Mouse (Mus musculus) embryonic facial prominence, embryonic 13.5 days (tissue): Measurements from ENCODE around the gene Rpl31. TPM values are rescaled to one million over a fixed set of nuclear protein-coding genes. Genes with fewer than 3 reads are reported as not detected.
A peak's percentile ranks its signal among the peaks of the same experiment; 100 is the strongest.

Experiments used
- ATAC-seq: fragments of 200-750 bp; cut with Nextera tagmentation; 2 replicates; pipeline ENCODE4 v1.8.0; 2017; ENCODE audit warnings: low read depth; ENCODE audit not compliant: insufficient number of reproducible peaks, insufficient read depth, low FRiP score, low TSS enrichment
- H3K27ac ChIP-seq: fragments of 300-500 bp; sonication (generic); 2 replicates; pipeline ENCODE4 v1.5.1; 2015; ENCODE audit warnings: moderate library complexity, mild to moderate bottlenecking, inconsistent platforms
- H3K27me3 ChIP-seq: fragments of 300-500 bp; sonication (generic); 2 replicates; pipeline ENCODE4 v1.6.1; 2015; ENCODE audit warnings: mild to moderate bottlenecking, inconsistent platforms
- H3K36me3 ChIP-seq: fragments of 300-500 bp; sonication (generic); 2 replicates; pipeline ENCODE4 v1.6.1; 2015; ENCODE audit warnings: mild to moderate bottlenecking, inconsistent platforms
- H3K4me1 ChIP-seq: fragments of 300-500 bp; sonication (generic); 2 replicates; pipeline ENCODE4 v1.6.1; 2015; ENCODE audit warnings: inconsistent platforms
- H3K4me2 ChIP-seq: fragments of 300-500 bp; sonication (generic); 2 replicates; pipeline ENCODE4 v1.6.1; 2015; ENCODE audit warnings: moderate library complexity, mild to moderate bottlenecking, inconsistent platforms
- H3K4me3 ChIP-seq: fragments of 300-500 bp; sonication (generic); 2 replicates; pipeline ENCODE4 v1.5.1; 2015; ENCODE audit warnings: mild to moderate bottlenecking, inconsistent platforms
- H3K9ac ChIP-seq: fragments of 300-500 bp; sonication (generic); 2 replicates; pipeline ENCODE4 v1.6.1; 2015; ENCODE audit warnings: mild to moderate bottlenecking, inconsistent platforms
- H3K9me3 ChIP-seq: fragments of 300-500 bp; sonication (generic); 2 replicates; pipeline ENCODE4 v1.6.1; 2016; ENCODE audit warnings: inconsistent platforms
- WGBS: fragments of 180-500 bp; shearing (Covaris S2); methylation state at CpG from one replicate; pipeline ENCODE4 v1.1.7; 2015; ENCODE audit warnings: mixed read lengths; 5-methylcytosine and 5-hydroxymethylcytosine counted together
- polyA plus RNA-seq: library from polyadenylated mRNA; unstranded; fragments of >200 nt; fragmentation: Nextera tagmentation; extraction: Ambion mirVana; gene quantifications from 2 replicates; pipeline ENCODE4 v1.2.1, GENCODE M21; 2015

Rpl31 gene
- polyA plus RNA-seq, 1 experiment from 2014 or later = 635 TPM

DNA sequence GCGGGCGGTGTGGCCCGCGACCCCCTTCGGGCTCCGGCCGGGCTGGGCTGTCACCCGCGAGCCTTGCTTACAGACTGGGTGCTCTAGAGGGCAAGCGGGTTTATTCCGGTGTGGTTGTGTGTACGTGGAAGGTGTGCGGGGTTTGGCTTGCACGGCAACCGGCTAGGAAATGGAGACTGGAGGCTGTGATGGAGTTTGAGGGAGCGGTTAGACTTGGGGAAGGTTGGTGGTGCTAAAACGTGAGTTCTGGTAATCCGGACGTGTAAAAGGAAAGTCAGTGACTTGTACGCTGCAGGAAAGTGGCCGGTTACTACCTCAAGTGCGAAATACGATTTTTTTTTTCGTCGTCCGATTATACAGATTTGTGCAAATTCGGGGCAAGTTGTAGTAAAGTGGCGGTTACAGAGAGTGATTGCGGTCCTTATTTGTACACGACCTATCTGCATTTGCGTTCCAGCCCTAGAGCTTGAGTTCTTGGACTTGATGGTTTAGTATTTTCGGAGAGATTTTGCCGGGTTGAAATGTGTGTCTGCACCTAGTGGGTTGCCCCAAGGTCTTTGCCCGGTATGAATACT, 712 bp downstream of the Rpl31 start:
- Histone ChIP-seq H3K27me3 (no peaks in the 10 kb centered on the region), H3K27ac (peak overlapping the region; percentile 92), H3K9ac (peak overlapping the region; percentile 97), H3K4me2 (peak overlapping the region; percentile 85), H3K9me3 (no peaks in the 10 kb centered on the region), H3K4me3 (peak overlapping the region; percentile 91), H3K36me3 (peaks cover 43% of the 10 kb centered on the region), H3K4me1 (peaks cover 24% of the 10 kb centered on the region)
- under 1% methylated on average over 34 of the region's 34 CpGs for WGBS
- peak; percentile 22; the same call in 1 of the 2 replicates for ATAC-seq

- Histone ChIP-seq H3K4me1 (peaks cover 20% of the 10 kb centered on the region), H3K27ac (no peak overlapping the region), H3K4me2 (no peak overlapping the region), H3K4me3 (0 out of 2 replicates have a peak overlapping the region, but pooled peaks have one; percentile 91), H3K9me3 (no peaks in the 10 kb centered on the region), H3K36me3 (peaks cover 54% of the 10 kb centered on the region), H3K27me3 (no peaks in the 10 kb centered on the region), H3K9ac (no peak overlapping the region)
- ATAC-seq = no peak
- 89% methylated on average over 6 of the region's 6 CpGs for WGBS
Observed at GRCm38 (mm10) chr1:39370431-39370830, 2.8 kb downstream of the Rpl31 start.

DNA sequence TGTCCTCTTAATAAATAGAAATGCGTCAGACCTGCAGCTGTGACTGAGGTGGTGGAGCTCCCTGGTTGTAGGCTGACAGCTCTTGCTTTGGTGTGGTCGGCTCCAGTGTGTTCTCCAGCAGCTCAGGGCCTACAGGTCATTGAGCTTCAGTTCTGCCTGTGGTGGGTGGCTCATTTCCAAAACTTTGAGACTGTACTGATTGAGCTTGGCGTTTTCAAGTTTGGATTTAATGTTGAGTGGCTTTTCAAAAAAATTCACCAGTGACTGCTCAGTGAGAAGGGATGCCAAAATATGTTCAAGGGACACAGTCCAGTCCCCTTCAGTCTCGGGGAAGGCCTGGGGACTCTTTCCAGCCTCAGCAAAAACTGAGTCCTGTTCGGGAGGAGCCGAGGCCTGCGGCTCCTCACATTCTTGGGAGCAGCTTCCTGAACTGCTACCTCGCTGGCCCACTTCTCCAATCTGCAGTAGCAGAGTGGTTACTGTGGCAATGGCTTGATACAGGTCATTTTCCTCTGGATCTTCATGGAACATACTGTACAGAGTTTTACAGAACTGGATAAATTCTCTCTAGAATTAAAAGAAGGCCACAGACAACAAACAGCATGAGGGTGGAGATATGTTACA, 4.7 kb downstream of the Rpl31 start:
- Histone ChIP-seq H3K27ac (no peak overlapping the region), H3K9me3 (no peaks in the 10 kb centered on the region), H3K4me2 (no peak overlapping the region), H3K36me3 (peaks cover 60% of the 10 kb centered on the region), H3K27me3 (no peaks in the 10 kb centered on the region), H3K9ac (no peak overlapping the region), H3K4me3 (no peak overlapping the region), H3K4me1 (peaks cover 10% of the 10 kb centered on the region)
- ATAC-seq = no peak
- 82% methylated on average over 8 of the region's 8 CpGs for WGBS

GRCm38 (mm10) chr1:39373378-39373777, 5.7 kb downstream of the Rpl31 start:
- H3K27ac ChIP-seq = no peak overlapping the region
- H3K9me3 ChIP-seq = no peaks in the 10 kb centered on the region
- no peak overlapping the region for H3K4me3 ChIP-seq
- 78% methylated on average over 4 of the region's 4 CpGs for WGBS
- peaks cover 10% of the 10 kb centered on the region for H3K4me1 ChIP-seq
- H3K27me3 ChIP-seq = no peaks in the 10 kb centered on the region
- H3K9ac ChIP-seq = no peak overlapping the region
- no peak for ATAC-seq
- peaks cover 60% of the 10 kb centered on the region for H3K36me3 ChIP-seq
- H3K4me2 ChIP-seq = no peak overlapping the region

GRCm38 (mm10) chr1:39374231-39374809, 6.7 kb downstream of the Rpl31 start:
- H3K36me3 ChIP-seq = peaks cover 58% of the 10 kb centered on the region
- H3K27me3 ChIP-seq = no peaks in the 10 kb centered on the region
- H3K4me3 ChIP-seq = no peak overlapping the region
- no peak overlapping the region for H3K9ac ChIP-seq
- H3K4me2 ChIP-seq = no peak overlapping the region
- 84% methylated on average over 5 of the region's 5 CpGs for WGBS
- peaks cover 4% of the 10 kb centered on the region for H3K4me1 ChIP-seq
- H3K27ac ChIP-seq = no peak overlapping the region
- no peaks in the 10 kb centered on the region for H3K9me3 ChIP-seq
- 0 out of 2 replicates have a peak, but pooled peaks have one; percentile 20 for ATAC-seq

DNA sequence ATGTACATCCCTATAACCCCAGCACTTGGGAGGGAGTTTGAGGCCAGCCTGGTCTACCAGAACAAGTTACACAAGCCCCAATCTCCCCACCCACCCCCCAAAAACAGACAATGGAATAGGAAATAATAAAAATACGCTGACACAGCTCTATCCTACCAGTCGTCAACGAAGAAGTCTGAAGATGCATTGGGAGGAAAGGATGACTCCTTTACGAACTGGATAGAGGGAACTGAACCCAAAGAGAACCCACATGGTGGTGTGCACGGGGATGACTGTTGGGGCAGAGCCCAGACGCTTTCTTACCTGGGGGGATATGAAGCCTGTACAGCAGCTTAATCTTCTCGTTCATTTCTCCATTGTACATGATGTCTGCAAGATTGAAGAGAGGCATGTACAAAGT, 8.5 kb downstream of the Rpl31 start:
- H3K27me3 ChIP-seq = no peaks in the 10 kb centered on the region
- H3K36me3 ChIP-seq = peaks cover 40% of the 10 kb centered on the region
- H3K4me3 ChIP-seq = no peak overlapping the region
- no peak for ATAC-seq
- no peak overlapping the region for H3K9ac ChIP-seq
- 79% methylated on average over 7 of the region's 7 CpGs for WGBS
- H3K9me3 ChIP-seq = no peaks in the 10 kb centered on the region
- no peak overlapping the region for H3K27ac ChIP-seq
- H3K4me1 ChIP-seq = no peaks in the 10 kb centered on the region
- H3K4me2 ChIP-seq = no peak overlapping the region

DNA sequence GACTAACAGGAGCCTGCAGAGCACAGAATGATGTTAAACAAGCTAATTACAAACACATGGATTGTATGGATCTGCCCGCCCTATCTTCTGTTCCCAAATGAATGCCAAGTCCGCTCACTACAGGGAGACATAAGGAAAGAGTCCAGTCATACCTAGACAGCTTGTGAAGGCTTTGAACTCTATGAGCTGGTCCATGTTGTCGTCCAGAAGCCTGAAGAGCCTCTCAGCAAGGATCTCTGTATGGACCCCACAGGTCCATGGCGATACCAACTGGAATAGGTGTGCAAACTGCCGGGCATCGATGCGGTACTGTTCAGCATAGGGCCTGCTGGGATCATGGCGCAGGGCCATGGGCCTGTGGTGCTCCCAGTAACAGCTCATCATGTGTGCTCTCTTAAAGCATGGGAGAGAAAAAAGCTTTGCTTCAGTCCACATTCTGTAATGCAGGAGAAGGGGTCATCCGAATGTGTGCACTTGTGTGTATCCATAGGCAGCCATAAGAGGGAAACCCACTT, 9.1 kb downstream of the Rpl31 start:
- Histone ChIP-seq H3K4me3 (no peak overlapping the region), H3K9ac (no peak overlapping the region), H3K4me1 (no peaks in the 10 kb centered on the region), H3K27me3 (no peaks in the 10 kb centered on the region), H3K4me2 (no peak overlapping the region), H3K27ac (no peak overlapping the region), H3K36me3 (peaks cover 33% of the 10 kb centered on the region), H3K9me3 (no peaks in the 10 kb centered on the region)
- no peak for ATAC-seq
- WGBS = 88% methylated on average over 9 of the region's 9 CpGs

- no peak for ATAC-seq
- Histone ChIP-seq H3K9me3 (no peaks in the 10 kb centered on the region), H3K4me2 (no peak overlapping the region), H3K36me3 (peaks cover 16% of the 10 kb centered on the region), H3K27me3 (no peaks in the 10 kb centered on the region), H3K4me3 (no peak overlapping the region), H3K4me1 (no peaks in the 10 kb centered on the region), H3K27ac (no peak overlapping the region), H3K9ac (no peak overlapping the region)
- 80% methylated on average over 1 of the region's 1 CpGs for WGBS
Observed at GRCm38 (mm10) chr1:39378540-39378939, 10.9 kb downstream of the Rpl31 start.

DNA sequence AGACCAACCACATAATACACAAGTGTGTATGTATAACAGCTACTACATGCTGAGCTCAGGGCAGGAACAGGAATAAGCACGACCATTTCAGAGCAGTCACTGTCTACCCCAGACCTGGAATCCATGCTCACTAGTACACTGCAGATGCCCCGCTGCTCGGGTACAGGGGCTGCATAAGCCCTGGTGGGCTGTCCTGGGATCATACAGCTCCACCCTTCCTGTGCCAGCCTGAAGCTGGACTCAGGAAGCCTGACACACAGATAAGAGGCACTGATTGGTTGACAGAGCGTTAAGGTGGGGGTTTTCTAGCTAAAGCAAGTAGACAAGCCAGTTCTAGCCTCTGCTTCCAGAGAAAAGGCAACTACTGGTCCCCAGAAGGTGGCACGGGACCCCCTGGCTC, 11.4 kb downstream of the Rpl31 start:
- Histone ChIP-seq H3K36me3 (peaks cover 11% of the 10 kb centered on the region), H3K27me3 (no peaks in the 10 kb centered on the region), H3K4me3 (no peak overlapping the region), H3K4me1 (no peaks in the 10 kb centered on the region), H3K4me2 (no peak overlapping the region), H3K27ac (no peak overlapping the region), H3K9ac (no peak overlapping the region), H3K9me3 (no peaks in the 10 kb centered on the region)
- 64% methylated on average over 5 of the region's 5 CpGs for WGBS
- no peak for ATAC-seq

DNA sequence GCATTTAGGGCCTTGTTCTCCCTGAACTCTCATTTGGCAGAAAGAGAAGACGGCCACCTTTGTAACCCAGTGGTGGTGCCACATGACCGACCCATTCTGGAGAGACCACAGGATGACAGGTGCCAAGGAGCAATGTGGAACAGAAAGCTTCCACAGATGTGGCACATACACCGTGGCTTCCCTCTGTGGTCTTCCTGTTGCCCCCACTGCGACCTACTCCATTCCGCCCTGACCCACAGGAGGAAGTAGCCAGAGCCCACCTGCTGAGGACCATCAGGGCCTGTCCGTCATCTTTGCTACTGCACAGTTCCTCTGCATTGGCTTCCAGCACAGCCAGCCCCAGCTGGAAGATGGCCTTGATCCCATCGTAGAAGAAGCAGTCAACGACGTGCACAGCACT, 13.4 kb downstream of the Rpl31 start:
- H3K9me3 ChIP-seq = no peaks in the 10 kb centered on the region
- WGBS = 87% methylated on average over 9 of the region's 9 CpGs
- no peak overlapping the region for H3K4me2 ChIP-seq
- H3K27me3 ChIP-seq = no peaks in the 10 kb centered on the region
- H3K4me1 ChIP-seq = no peaks in the 10 kb centered on the region
- H3K9ac ChIP-seq = no peak overlapping the region
- no peak overlapping the region for H3K27ac ChIP-seq
- H3K36me3 ChIP-seq = peaks cover 6% of the 10 kb centered on the region
- no peak for ATAC-seq
- no peak overlapping the region for H3K4me3 ChIP-seq

DNA sequence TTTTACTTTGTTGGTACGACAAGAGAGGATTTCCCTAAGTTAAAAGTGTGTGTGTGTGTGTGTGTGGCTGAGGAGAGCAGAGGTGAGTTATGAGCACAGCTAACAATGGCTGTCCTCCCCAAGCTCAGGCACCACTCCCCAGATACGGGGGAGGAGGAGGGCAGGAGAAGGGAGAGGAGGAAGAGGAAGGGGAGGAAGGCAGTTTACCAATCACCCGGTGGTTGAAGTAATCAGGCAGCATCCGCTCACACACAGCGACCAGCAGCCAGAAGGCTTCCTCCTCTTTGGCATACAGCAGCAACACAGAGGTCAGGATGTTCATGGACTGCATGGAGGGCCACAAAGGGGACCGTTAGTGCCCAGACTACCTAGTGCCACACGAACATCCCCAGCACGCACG, 17.3 kb downstream of the Rpl31 start:
- Histone ChIP-seq H3K9ac (no peak overlapping the region), H3K9me3 (no peaks in the 10 kb centered on the region), H3K4me2 (no peak overlapping the region), H3K4me1 (no peaks in the 10 kb centered on the region), H3K27me3 (no peaks in the 10 kb centered on the region), H3K4me3 (no peak overlapping the region), H3K27ac (no peak overlapping the region), H3K36me3 (no peaks in the 10 kb centered on the region)
- no peak for ATAC-seq
- 77% methylated on average over 9 of the region's 9 CpGs for WGBS

DNA sequence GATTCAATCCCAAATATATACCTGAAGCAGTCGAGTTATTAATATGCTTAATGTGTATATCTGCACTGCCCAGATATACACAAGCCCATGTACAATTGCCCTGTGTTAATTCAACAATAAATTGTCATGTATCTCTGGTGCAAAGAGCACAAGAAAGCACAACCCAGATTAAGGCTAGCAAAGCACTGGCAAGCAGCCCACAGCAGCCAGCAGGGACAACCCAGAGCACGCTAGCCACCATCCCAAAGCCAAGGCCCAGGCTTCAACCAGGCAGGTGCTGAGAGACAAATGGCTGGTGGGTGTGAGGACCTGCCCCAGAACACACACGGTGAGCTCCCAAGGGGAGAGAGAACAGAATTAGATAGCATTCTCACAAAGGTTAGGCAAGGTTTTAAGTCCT, 18.8 kb downstream of the Rpl31 start:
- H3K36me3 ChIP-seq = no peaks in the 10 kb centered on the region
- no peak overlapping the region for H3K27ac ChIP-seq
- H3K4me1 ChIP-seq = no peaks in the 10 kb centered on the region
- no peaks in the 10 kb centered on the region for H3K9me3 ChIP-seq
- H3K4me2 ChIP-seq = no peak overlapping the region
- no peak for ATAC-seq
- 0 out of 2 replicates have a peak, but pooled peaks cover 4% of the 10 kb centered on the region for H3K27me3 ChIP-seq
- WGBS = 87% methylated on average over 3 of the region's 3 CpGs
- H3K9ac ChIP-seq = no peak overlapping the region
- H3K4me3 ChIP-seq = no peak overlapping the region
